ENCODE assay signal across 20 mouse cellular contexts in the genomic region with DNA sequence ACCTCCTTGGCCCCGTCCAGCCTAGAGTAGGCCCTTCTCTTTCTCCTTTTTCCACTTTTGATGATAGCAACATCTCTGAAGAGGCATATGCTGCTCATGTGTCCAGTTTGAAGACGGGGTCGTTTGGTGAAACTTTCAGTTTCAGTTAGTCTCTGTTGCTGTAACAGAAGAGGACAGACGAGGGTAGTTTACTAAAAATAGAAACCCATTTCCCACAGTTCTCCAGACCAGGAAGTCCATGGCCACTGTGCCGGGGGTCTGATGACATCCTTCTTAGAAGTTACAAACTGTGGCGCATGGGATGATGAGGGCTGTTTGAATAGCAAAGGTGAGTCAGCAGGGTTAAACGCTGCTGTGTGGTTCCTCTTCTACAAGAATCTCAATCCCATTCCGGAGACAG. TPM values are rescaled to one million over a fixed set of nuclear protein-coding genes. Genes with fewer than 3 reads are reported as not detected.
DNase-seq lines count a peak whose midpoint lies in the region; ATAC-seq and TF ChIP-seq lines count a peak whose summit lies in the region.
"Had no signal": no experiment of that assay in that cellular context is flagged by ENCODE, and none has a peak within 500 bp of the region (broad histone marks: within the 10 kb centered on the region; RNA-seq: fewer than 3 reads in every experiment).

Gene Glrp1 (minus strand): TSS at position 278 of the 400 bp plus-strand sequence.

- no peak for TF ChIP-seq EP300 in lung, postnatal 0 days (IDR thresholded peaks at IDR 0.05)
- no peak for TF ChIP-seq EP300 in liver, postnatal 0 days (IDR thresholded peaks at IDR 0.05; ENCODE audit: low read depth)

- intact Hi-C loops in left cerebral cortex, postnatal 36 days (cut with DNase I), result no loop called here

- WGBS in lung, postnatal 0 days, result 52% methylated on average over 8 of the region's 8 CpGs
- 32% methylated on average over 8 of the region's 8 CpGs for WGBS in liver, postnatal 0 days (ENCODE audit: insufficient replicate concordance)

- no peak within 1 kb of the TSS for H3K27ac ChIP-seq in lung, postnatal 0 days (ENCODE audit: low read length)
- no peak within 1 kb of the TSS for H3K27ac ChIP-seq in liver, postnatal 0 days (ENCODE audit: low read depth)
- H3K27ac ChIP-seq: gastrocnemius, adult 2 months; limb, embryonic 13.5 days; midbrain, embryonic 15.5 days had no signal

- no peak within 1 kb of the TSS for H3K9ac ChIP-seq in lung, postnatal 0 days (replicated peaks; ENCODE audit: low read depth)
- H3K9ac ChIP-seq in liver, postnatal 0 days (replicated peaks), result 0 out of 2 replicates have a peak within 1 kb of the TSS, but pooled peaks have one; percentile 38
- H3K9ac ChIP-seq: limb, embryonic 13.5 days; midbrain, embryonic 15.5 days had no signal

- H3K4me2 ChIP-seq in lung, postnatal 0 days (replicated peaks; ENCODE audit: low read depth, low read length), result no peak within 1 kb of the TSS
- peak within 1 kb of the TSS; percentile 58 for H3K4me2 ChIP-seq in liver, postnatal 0 days (ENCODE audit: low read depth, low read length)
- H3K4me2 ChIP-seq: limb, embryonic 13.5 days; midbrain, embryonic 15.5 days had no signal

- H3K27me3 ChIP-seq in lung, postnatal 0 days (replicated peaks; ENCODE audit: insufficient read depth, low read length), result no peaks in the 10 kb centered on the region
- no peaks in the 10 kb centered on the region for H3K27me3 ChIP-seq in liver, postnatal 0 days (ENCODE audit: insufficient read depth, low read length)
- H3K27me3 ChIP-seq: limb, embryonic 13.5 days; midbrain, embryonic 15.5 days had no signal

- peak; percentile 43 for DNase-seq in lung, postnatal 0 days (ENCODE audit: low spot score)
- no peak for DNase-seq in lung, postnatal 4 days
- no peak for DNase-seq in liver, postnatal 0 days
- DNase-seq in left cerebral cortex, postnatal 36 days (ENCODE audit: low spot score in 2 of 2), result no peak
- DNase-seq in kidney, postnatal 10 days, result no peak
- DNase-seq in cerebellum, adult 18-20 months, result no peak
- DNase-seq: adrenal gland, postnatal 36 days; cerebellum, postnatal 14 days; gastrocnemius, adult 2 months; lung, postnatal 14 days; right cerebral cortex, postnatal 14 days had no signal

- no peaks in the 10 kb centered on the region; the same call in 1 of the 2 replicates for H3K4me1 ChIP-seq in lung, postnatal 0 days (ENCODE audit: insufficient read depth, low read depth, low read length)
- peaks cover 8% of the 10 kb centered on the region for H3K4me1 ChIP-seq in liver, postnatal 0 days (ENCODE audit: insufficient read depth)

- no peak for ATAC-seq in lung, postnatal 0 days
- peak; percentile 78 to 79 for ATAC-seq in hematopoietic stem cell, adult 5-6 weeks (replicated peaks in 1 of 2; ENCODE audit: insufficient read depth in 1 of 2, low FRiP score in 2 of 2, low TSS enrichment in 1 of 2, low read depth in 1 of 2, poor library complexity in 2 of 2, severe bottlenecking in 2 of 2)
- ATAC-seq in liver, postnatal 0 days, result no peak
- ATAC-seq: forebrain, embryonic 16.5 days; hindbrain, embryonic 16.5 days; midbrain, embryonic 15.5 days had no signal

- no peaks in the 10 kb centered on the region for H3K36me3 ChIP-seq in lung, postnatal 0 days (ENCODE audit: insufficient read depth, low read length)
- H3K36me3 ChIP-seq in liver, postnatal 0 days (replicated peaks; ENCODE audit: insufficient read depth, low read length), result no peaks in the 10 kb centered on the region
- H3K36me3 ChIP-seq: limb, embryonic 13.5 days; midbrain, embryonic 15.5 days had no signal

- no peak for TF ChIP-seq CTCF in lung, postnatal 0 days (IDR thresholded peaks at IDR 0.05)
- no peak for TF ChIP-seq CTCF in liver, postnatal 0 days (IDR thresholded peaks at IDR 0.05; ENCODE audit: low read depth)

- no peaks in the 10 kb centered on the region for H3K9me3 ChIP-seq in lung, postnatal 0 days (ENCODE audit: low read length)
- H3K9me3 ChIP-seq in liver, postnatal 0 days (ENCODE audit: low read length), result no peaks in the 10 kb centered on the region
- H3K9me3 ChIP-seq: limb, embryonic 13.5 days; midbrain, embryonic 15.5 days had no signal

- H3K4me3 ChIP-seq in lung, postnatal 0 days (ENCODE audit: low read depth, low read length), result no peak within 1 kb of the TSS
- H3K4me3 ChIP-seq in liver, postnatal 0 days (ENCODE audit: low read depth, low read length), result 0 out of 2 replicates have a peak within 1 kb of the TSS, but pooled peaks have one; percentile 13
- H3K4me3 ChIP-seq: erythroblast, embryonic 14.5 days; gastrocnemius, adult 2 months; limb, embryonic 13.5 days; midbrain, embryonic 15.5 days had no signal

RNA-seq across cellular contexts. Expression of gene Glrp1, which starts in this region (rescaled TPM):
- 0.06 TPM in 1 of 2 replicates, not detected in the other for polyA plus RNA-seq in lung, postnatal 0 days (2015; fragmentation: Nextera tagmentation; extraction: Ambion mirVana)
- total RNA-seq in hematopoietic stem cell, adult 5-6 weeks (2017), result 0.99 and 3.3 TPM in 2 replicates
- 0.08 and 0.11 TPM in 2 replicates for polyA plus RNA-seq in liver, postnatal 0 days (2015; fragmentation: Nextera tagmentation; extraction: Ambion mirVana)
- not detected for total RNA-seq in left cerebral cortex, postnatal 36 days (2021)
- total RNA-seq: adrenal gland, postnatal 36 days; gastrocnemius, adult 2 months; layer of hippocampus, adult 18-20 months; left cerebral cortex, adult 18-20 months had no signal
- polyA plus RNA-seq: erythroblast, embryonic 14.5 days; forebrain, embryonic 16.5 days; hindbrain, embryonic 16.5 days; limb, embryonic 13.5 days; midbrain, embryonic 15.5 days; neural tube, embryonic 11.5 days had no signal

Comparison
In these comparisons a context has a peak if more than half of its experiments do, and no peak if none do; other contexts are left out.
1. Peak in DNase-seq in lung, postnatal 0 days; RNA of the gene not detected or under 1 TPM.
2. ATAC-seq: peak in hematopoietic stem cell, adult 5-6 weeks (2 of 2); none in lung, postnatal 0 days (single experiment) and liver, postnatal 0 days (single experiment).